Mouse (Mus musculus) layer of hippocampus, adult 9-10 months (tissue): ENCODE data around the gene Adnp.

Source experiments
- DNase-seq: peaks from one replicate; pipeline ENCODE4 v3.0.0; 2022; ENCODE audit warnings: low spot score

Gene Adnp

DNA sequence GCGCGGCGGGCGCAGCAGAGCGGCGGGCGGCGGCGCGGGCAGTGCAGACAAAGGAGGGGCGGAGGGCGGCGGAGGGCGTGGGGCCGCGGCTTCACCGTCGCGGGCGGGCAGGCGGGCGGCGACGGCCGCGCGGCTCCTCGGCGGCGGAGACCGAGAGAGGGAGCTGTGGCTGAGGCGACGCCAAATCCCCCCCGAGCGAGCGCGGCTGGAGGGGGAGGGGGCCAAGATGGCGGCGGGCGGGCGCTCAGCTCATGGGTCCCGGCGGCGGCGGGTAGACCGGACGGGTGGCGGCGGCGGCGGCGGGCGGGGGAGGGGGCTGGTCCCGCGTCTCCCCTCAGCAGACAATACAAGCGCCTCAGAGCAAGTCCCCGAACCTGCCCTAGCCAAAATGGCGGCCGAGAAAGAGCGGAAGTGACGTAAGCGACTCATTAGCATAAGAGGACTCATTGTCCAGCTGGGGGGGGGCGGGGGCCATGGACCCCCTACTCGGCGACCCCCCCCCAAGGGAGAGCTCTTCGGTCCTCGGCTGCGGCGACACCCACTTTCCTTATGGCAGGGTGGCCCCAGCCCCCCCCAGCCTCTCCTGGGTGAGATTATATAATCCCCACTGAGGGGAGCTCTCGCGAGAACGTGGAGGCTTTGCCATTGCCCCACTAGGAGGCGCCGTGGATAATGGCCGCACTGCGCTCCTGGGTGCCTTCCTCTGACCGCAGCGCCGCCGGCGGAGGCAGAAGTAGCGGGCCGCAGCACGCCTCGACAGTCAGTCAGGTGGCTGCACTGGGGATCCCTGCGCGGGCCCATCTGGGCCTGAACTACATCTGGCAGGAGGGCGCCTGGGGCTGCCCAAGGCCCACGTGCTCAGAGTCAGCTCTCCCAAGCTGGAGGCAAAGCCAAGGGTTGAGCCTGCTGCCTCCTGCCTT lies at the start of gene Adnp:
Adnp (minus strand) TSS at position 388 of the 920 bp plus-strand sequence.
- peak; percentile 96 for DNase-seq

GRCm38 (mm10) chr2:168256506-168256905 lies 49.6 kb upstream of the Adnp start:
- DNase-seq, result no peak

DNA sequence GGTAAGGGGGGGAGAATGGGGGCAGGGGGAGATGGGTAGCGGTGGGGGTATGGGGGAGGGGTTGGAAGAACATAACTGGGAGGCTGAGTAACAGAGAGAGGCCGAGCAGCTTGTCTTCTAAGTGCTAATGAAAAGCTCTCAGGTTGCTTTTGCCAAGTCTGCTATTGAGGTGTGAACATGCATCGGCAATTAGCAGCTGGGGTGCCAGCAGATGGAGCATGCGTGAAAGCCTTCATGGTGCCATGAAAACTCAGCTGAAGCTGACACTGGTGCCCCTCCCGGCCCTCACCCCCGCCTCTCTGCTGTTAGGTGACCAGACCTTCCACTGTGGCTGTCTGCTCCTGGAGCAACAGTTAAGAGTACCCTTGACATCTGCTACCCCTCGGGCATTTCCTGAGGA lies 46.9 kb upstream of the Adnp start:
- no peak for DNase-seq

DNA sequence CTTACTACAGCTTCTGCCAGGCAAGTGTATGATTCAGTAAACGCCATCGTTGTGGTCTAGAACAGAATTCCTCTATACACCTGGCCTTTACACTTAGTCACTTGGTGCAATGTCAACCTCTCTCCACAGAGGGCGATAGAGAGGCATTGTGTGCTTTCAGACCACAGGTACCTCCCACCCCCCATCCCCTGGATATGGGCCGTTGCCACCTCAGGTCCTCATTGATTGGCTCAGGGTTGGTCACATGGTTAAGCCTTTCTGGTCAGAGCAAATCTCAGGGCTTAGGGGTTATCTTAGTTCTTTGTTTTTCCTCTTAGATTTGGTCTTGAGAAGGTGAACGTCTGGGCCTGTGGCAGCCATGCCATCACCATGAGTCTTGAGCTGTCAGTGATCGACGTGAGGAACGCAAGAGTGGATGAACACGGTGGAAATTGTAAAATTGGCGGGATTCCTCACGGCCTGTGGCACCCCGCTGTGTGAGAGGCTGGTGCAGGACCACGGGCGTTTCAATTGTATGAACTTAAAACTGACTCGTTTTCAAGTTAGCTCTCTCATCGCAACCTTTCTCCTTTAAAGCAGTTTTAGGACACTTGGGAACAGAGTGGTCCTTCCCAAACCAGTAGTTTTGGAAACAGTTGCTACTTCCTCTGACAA lies 45.9 kb upstream of the Adnp start:
- DNase-seq, result no peak

DNA sequence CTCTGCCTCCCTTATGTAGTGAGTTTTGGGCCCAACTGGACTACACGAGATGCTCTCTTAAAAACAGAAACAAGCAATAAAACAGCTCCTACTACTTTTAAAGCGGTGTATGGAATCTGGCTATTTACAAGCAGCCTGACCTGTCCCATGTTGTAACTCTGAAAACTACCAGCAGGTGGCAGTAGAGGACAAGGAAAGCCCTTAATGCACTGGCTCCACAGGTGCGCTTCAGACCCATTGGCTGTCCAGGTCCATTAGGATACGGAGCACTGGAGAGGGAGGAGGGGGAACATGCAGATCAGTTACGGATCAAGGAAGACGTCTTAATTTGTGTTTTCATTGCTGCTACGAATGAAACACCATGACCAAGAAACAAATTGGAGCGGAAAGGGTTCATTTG lies 43.4 kb upstream of the Adnp start:
- DNase-seq, result peak; percentile 86

GRCm38 (mm10) chr2:168248856-168249245 lies 41.9 kb upstream of the Adnp start:
- DNase-seq, result no peak

- DNase-seq, result no peak
These were observed 41.4 kb upstream of the Adnp start for GRCm38 (mm10) chr2:168248167-168248855.

DNA sequence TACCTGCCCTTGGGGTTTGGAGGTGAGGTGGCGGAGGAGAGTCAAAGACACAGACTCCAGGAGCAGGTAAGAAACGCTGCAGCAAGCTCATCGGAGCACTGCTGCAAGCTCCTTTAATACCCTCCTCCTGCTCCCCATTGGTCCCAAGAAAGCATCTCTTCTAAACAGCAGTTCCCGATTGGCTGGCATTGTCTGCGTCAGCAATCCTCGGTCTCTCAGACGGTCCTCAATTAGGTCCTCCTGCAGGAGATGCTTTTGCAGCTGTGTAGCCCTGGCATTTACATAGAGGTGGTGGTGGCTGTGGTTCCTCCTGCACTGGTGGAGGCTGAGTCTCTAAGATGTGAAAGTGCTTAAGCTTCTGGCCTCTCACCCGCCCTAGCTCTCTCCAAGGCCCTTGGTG lies 38.7 kb upstream of the Adnp start:
- DNase-seq, result no peak

DNA sequence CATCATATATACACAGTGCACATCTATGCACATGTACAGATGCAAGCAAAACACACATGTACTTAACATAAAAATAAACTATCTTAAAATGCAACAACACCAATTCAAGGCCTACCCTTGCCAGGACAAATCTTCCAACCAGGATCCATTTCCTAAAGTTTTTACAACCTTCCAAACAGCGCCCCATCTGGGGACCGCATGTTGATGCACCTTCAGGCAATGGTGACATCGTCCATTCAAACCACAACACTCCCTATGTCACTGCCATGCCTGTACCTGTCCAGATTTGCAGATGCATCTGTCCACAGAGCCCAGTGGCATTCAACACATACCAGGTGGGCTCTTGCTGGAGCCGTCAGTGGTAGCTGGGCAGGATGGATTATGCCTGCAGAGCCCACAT lies 36.4 kb upstream of the Adnp start:
- no peak for DNase-seq

DNA sequence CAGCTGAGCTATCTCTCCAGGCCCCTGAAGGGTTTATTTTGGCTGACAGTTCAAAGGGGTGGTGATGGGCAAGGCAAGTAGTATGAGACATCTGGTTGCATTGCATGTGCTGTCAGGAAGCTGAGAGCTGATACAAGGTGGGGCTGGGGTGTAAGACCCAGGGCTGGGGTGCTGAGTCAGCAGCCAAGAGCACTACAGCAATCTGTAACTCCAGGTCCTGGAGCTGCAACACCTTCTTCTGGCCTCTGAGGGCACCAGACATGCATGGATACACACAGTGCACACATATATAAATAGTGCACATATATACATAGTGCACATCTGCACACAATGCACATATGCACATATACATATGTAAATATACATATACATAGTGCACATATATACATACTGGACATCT lies 35.9 kb upstream of the Adnp start:
- DNase-seq, result no peak

GRCm38 (mm10) chr2:168238335-168238734 lies 31.4 kb upstream of the Adnp start:
- no peak for DNase-seq

DNA sequence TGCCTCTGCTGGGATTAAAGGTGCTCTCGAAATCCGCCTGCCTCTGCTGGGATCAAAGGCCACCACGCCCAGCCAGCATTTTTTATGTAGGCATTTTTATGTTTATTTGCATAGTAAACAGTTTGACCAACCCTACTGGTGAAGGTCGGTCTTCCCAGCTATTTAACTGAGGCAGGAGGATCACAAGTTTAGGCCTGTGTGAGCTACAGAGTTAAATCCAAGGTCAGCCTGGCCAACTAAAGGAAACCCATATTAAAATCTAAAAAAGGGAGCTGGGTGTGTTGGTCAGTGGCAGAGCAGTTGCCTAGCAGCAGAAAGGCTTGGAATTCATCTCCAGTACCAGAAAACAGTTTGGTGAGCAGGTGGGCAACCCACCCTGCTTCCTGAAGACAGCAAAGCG lies 26.4 kb upstream of the Adnp start:
- no peak for DNase-seq

DNA sequence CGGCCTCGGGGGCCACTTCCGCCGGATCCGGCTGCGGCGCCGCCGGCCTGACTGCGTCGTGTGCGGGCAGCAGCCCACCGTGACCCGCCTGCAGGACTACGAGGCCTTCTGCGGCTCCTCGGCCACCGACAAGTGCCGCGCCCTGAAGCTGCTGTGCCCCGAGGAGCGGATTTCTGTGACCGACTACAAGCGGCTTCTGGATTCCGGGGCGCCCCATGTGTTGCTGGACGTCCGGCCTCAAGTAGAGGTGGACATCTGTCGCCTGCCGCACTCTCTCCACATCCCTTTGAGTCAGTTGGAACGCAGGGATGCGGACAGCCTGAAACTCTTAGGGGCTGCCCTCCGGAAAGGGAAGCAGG lies 24.5 kb upstream of the Adnp start:
- no peak for DNase-seq

DNA sequence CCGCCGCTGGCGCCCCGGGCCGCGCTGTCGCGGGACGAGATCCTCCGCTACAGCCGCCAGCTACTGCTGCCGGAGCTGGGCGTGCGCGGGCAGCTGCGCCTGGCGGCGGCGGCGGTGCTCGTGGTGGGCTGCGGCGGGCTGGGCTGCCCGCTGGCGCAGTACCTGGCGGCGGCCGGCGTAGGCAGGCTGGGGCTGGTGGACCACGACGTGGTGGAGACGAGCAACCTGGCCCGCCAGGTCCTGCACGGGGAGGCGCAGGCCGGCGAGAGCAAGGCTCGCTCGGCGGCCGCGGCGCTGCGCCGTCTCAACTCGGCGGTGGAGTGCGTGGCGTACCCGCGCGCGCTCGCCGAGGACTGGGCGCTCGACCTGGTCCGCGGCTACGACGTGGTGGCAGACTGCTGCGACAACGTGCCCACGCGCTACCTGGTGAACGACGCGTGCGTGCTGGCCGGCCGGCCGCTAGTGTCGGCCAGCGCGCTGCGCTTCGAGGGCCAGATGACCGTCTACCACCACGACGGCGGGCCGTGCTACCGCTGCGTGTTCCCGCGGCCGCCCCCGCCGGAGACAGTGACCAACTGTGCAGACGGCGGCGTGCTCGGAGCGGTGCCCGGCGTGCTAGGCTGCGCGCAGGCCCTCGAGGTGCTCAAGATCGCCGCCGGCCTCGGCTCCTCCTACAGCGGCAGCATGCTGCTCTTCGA lies 24.0 kb upstream of the Adnp start:
- DNase-seq, result no peak

- peak; percentile 79 for DNase-seq
These were observed 23.3 kb upstream of the Adnp start, which contains the start of the genes Gm20716, Dpm1 and Mocs3 for GRCm38 (mm10) chr2:168230026-168230728. Gm20716 (minus strand) TSS chr2:168230364. Dpm1 (minus strand) TSS chr2:168230591. Mocs3 (plus strand) TSS chr2:168230622.

- no peak for DNase-seq
These were observed 22.5 kb upstream of the Adnp start for GRCm38 (mm10) chr2:168229116-168230025.

- no peak for DNase-seq
These were observed 16.4 kb upstream of the Adnp start for GRCm38 (mm10) chr2:168223326-168223725.

GRCm38 (mm10) chr2:168213788-168214397 lies 7.0 kb upstream of the Adnp start:
- no peak for DNase-seq

- no peak for DNase-seq
These were observed 971 bp upstream of the Adnp start for GRCm38 (mm10) chr2:168207883-168208282.
